In the genomic region with DNA sequence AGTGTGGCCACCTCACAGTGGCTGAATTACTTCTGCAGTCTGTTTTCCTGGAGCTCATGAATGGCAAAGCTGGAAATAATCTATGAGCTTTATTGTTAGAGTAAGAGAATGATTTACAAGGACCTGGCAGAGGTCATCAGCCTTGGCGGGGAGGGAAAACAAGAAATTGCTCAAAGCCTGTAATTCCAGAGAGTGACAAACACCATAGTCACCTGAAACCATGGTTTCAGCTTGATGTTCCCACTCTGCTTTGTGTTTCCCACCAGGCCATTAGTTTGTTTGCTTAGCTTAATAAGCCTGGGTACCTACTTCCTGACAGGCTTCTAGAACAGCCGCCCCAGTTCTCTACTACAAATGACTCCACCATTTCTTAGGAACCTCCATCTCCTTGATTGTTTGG, we compare ENCODE assay signal across 20 mouse cellular contexts. TPM values are rescaled to one million over a fixed set of nuclear protein-coding genes. Genes with fewer than 3 reads are reported as not detected.
DNase-seq lines count a peak whose midpoint lies in the region; ATAC-seq lines count a peak whose summit lies in the region.
"Had no signal": no experiment of that assay in that cellular context is flagged by ENCODE, and none has a peak within 500 bp of the region (broad histone marks: within the 10 kb centered on the region; RNA-seq: fewer than 3 reads in every experiment).

No protein-coding gene starts in this region.

- DNase-seq in adrenal gland, adult 8-10 months, result peak; percentile 8
- no peak for DNase-seq in adrenal gland, postnatal 4 days (ENCODE audit: low spot score in 2 of 2)
- DNase-seq in kidney, postnatal 14 days, result no peak
- peak; percentile 51 for DNase-seq in forelimb bud, embryonic 11.5 days (ENCODE audit: low read depth, low spot score)
- peak; percentile 62 for DNase-seq in yolk sac, embryonic 10.5 days (ENCODE audit: low spot score)
- DNase-seq in cerebellum, adult 18-20 months, result no peak
- DNase-seq: cerebellum, postnatal 10 days; gastrocnemius, postnatal 36 days; lung, adult 2 months; lung, postnatal 36 days had no signal

- 20% methylated on average over 2 of the region's 2 CpGs for WGBS in kidney, embryonic 16.5 days

- no peak overlapping the region for H3K4me3 ChIP-seq in kidney, embryonic 16.5 days (ENCODE audit: low read length)
- H3K4me3 ChIP-seq: forebrain, embryonic 15.5 days; limb, embryonic 15.5 days; midbrain, embryonic 10.5 days; neural tube, embryonic 12.5 days had no signal

- H3K9ac ChIP-seq in kidney, embryonic 16.5 days (replicated peaks; ENCODE audit: low read length), result no peak overlapping the region
- H3K9ac ChIP-seq: forebrain, embryonic 15.5 days; limb, embryonic 15.5 days; neural tube, embryonic 12.5 days had no signal

- 0 out of 2 replicates have a peak overlapping the region, but pooled peaks have one; percentile 38 for H3K27ac ChIP-seq in kidney, embryonic 16.5 days (ENCODE audit: low read length)
- H3K27ac ChIP-seq: forebrain, embryonic 15.5 days; limb, embryonic 15.5 days; midbrain, embryonic 10.5 days; neural tube, embryonic 12.5 days had no signal

- no peaks in the 10 kb centered on the region for H3K27me3 ChIP-seq in kidney, embryonic 16.5 days (ENCODE audit: insufficient read depth, low read length)
- H3K27me3 ChIP-seq: forebrain, embryonic 15.5 days; limb, embryonic 15.5 days; neural tube, embryonic 12.5 days had no signal

- H3K36me3 ChIP-seq in kidney, embryonic 16.5 days (ENCODE audit: insufficient read depth, low read length), result no peaks in the 10 kb centered on the region
- H3K36me3 ChIP-seq: forebrain, embryonic 15.5 days; limb, embryonic 15.5 days; midbrain, embryonic 10.5 days; neural tube, embryonic 12.5 days had no signal

- H3K4me1 ChIP-seq in kidney, embryonic 16.5 days (ENCODE audit: insufficient read depth, low read length), result peaks cover 9% of the 10 kb centered on the region; the same call in 1 of the 2 replicates
- H3K4me1 ChIP-seq: forebrain, embryonic 15.5 days; limb, embryonic 15.5 days; midbrain, embryonic 10.5 days; neural tube, embryonic 12.5 days had no signal

- no peak overlapping the region for H3K4me2 ChIP-seq in kidney, embryonic 16.5 days (replicated peaks; ENCODE audit: low read depth, low read length)
- H3K4me2 ChIP-seq: forebrain, embryonic 15.5 days; limb, embryonic 15.5 days; neural tube, embryonic 12.5 days had no signal

- peak; percentile 61; the same call in 1 of the 2 replicates for ATAC-seq in kidney, embryonic 16.5 days (ENCODE audit: low FRiP score, low TSS enrichment)
- ATAC-seq: CD4-positive, CD25-positive, alpha-beta regulatory T cell, adult 4 months; forebrain, embryonic 15.5 days; hindbrain, embryonic 16.5 days had no signal

- no peaks in the 10 kb centered on the region for H3K9me3 ChIP-seq in kidney, embryonic 16.5 days (ENCODE audit: low read length)
- H3K9me3 ChIP-seq: forebrain, embryonic 15.5 days; limb, embryonic 15.5 days; midbrain, embryonic 10.5 days; neural tube, embryonic 12.5 days had no signal

RNA-seq across cellular contexts. Expression of a gene that starts 14.8 kb away (rescaled TPM):
- under 1 TPM in 2 of 4 experiments, not detected in 2; 0.10 to 0.20 TPM for total RNA-seq in adrenal gland, adult 8-10 months (2022)
- total RNA-seq in adrenal gland, postnatal 4 days (2021), result under 1 TPM; 0.14 to 0.48 TPM
- polyA plus RNA-seq in kidney, embryonic 16.5 days (2015; fragmentation: Nextera tagmentation; extraction: Ambion mirVana), result 0.47 and 0.57 TPM in 2 replicates
- total RNA-seq: hematopoietic stem cell, adult 5-6 weeks; layer of hippocampus, postnatal 14 days; monocyte, adult 5-6 weeks had no signal
- polyA plus RNA-seq: CD4-positive, CD25-positive, alpha-beta regulatory T cell, adult 4 months; forebrain, embryonic 15.5 days; hindbrain, embryonic 16.5 days; midbrain, embryonic 10.5 days; neural tube, embryonic 12.5 days had no signal

Comparison
In these comparisons a context has a peak if more than half of its experiments do, and no peak if none do; other contexts are left out.
1. DNase-seq: peak in adrenal gland, adult 8-10 months (single experiment), forelimb bud, embryonic 11.5 days (single experiment) and yolk sac, embryonic 10.5 days (single experiment); none in adrenal gland, postnatal 4 days (0 of 2), kidney, postnatal 14 days (single experiment) and cerebellum, adult 18-20 months (0 of 2).